Mouse (Mus musculus) midbrain, embryonic 11.5 days (tissue): ENCODE measurements at regions not wholly inside any gene's neighbourhood (a gene's known extent, or its start where the extent isn't known, plus 50 kb on each side); places are given as distances from the start of the nearest gene placed in this dataset.

ENCODE experiments used
- ATAC-seq: fragments of 200-750 bp; cut with Nextera tagmentation; 2 replicates; pipeline ENCODE4 v1.8.0; 2017; ENCODE audit warnings: moderate TSS enrichment, moderate library complexity; ENCODE audit not compliant: low FRiP score
- DNase-seq: peaks from one replicate; pipeline ENCODE4 v3.0.0; 2015; ENCODE audit warnings: low spot score; ENCODE audit errors: missing footprints
- H3K27ac ChIP-seq: fragments of 300-500 bp; sonication (generic); 2 replicates; pipeline ENCODE4 v1.5.1; 2014; ENCODE audit warnings: low read depth, low read length
- H3K27me3 ChIP-seq: fragments of 300-500 bp; sonication (generic); 2 replicates; pipeline ENCODE4 v1.6.1; 2014; ENCODE audit warnings: mild to moderate bottlenecking, low read length, moderate library complexity, mixed read lengths; ENCODE audit not compliant: control insufficient read depth, insufficient read depth
- H3K36me3 ChIP-seq: fragments of 300-500 bp; sonication (generic); 2 replicates; pipeline ENCODE4 v1.6.1; 2014; ENCODE audit warnings: mild to moderate bottlenecking, low read length, moderate library complexity, mixed read lengths; ENCODE audit not compliant: control insufficient read depth, insufficient read depth
- H3K4me1 ChIP-seq: fragments of 300-500 bp; sonication (generic); 2 replicates; pipeline ENCODE4 v1.6.1; 2014; ENCODE audit warnings: low read length; ENCODE audit not compliant: control insufficient read depth, insufficient read depth
- H3K4me2 ChIP-seq: fragments of 300-500 bp; sonication (generic); 2 replicates; pipeline ENCODE4 v1.6.1; 2014; ENCODE audit warnings: mild to moderate bottlenecking, moderate library complexity
- H3K4me3 ChIP-seq: fragments of 300-500 bp; sonication (generic); 2 replicates; pipeline ENCODE4 v1.5.1; 2014; ENCODE audit warnings: low read depth, low read length
- H3K9ac ChIP-seq: fragments of 300-500 bp; sonication (generic); 2 replicates; pipeline ENCODE4 v1.6.1; 2014; ENCODE audit warnings: low read length
- H3K9me3 ChIP-seq: fragments of 300-500 bp; sonication (generic); 2 replicates; pipeline ENCODE4 v1.6.1; 2016; ENCODE audit warnings: low read length; ENCODE audit not compliant: control insufficient read depth
- WGBS: fragments of 180-500 bp; shearing (Covaris S2); extraction: QIAGEN DNeasy Blood & Tissue Kit; methylation state at CpG from one replicate; pipeline ENCODE4 v1.1.7; 2014; 5-methylcytosine and 5-hydroxymethylcytosine counted together

- Histone ChIP-seq H3K4me3 (no peak overlapping the region), H3K36me3 (no peaks in the 10 kb centered on the region), H3K27ac (no peak overlapping the region), H3K4me1 (no peaks in the 10 kb centered on the region), H3K4me2 (no peak overlapping the region), H3K9ac (no peak overlapping the region), H3K27me3 (no peaks in the 10 kb centered on the region), H3K9me3 (no peaks in the 10 kb centered on the region)
- ATAC-seq = no peak
- DNase-seq = peak; percentile 10
- 67% methylated on average over 5 of the region's 5 CpGs for WGBS
Measured at GRCm38 (mm10) chr12:98090171-98090570, 169.1 kb downstream of the Galc start.

DNA sequence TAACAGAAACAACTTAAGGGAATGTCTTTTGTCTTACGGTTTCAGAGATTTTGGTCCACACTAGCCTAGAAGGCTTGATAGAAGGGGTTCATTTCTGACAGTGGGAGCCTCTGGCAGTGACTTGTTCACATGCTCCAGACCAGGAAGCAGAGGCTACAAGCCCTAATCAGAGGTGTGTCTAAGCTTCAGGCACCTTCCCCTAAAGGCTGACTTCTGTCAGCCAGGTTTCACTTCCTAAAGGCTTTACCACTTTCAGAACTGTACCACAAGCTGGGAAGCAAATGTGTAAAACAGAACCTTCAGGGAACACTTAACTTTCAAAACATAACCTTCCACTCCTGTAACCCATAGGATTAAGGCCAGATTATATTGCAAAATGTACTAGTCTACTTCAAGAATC is 180.9 kb downstream of the Galc start:
- no peak overlapping the region for H3K4me3 ChIP-seq
- no peak overlapping the region for H3K9ac ChIP-seq
- no peak overlapping the region for H3K4me2 ChIP-seq
- H3K9me3 ChIP-seq = no peaks in the 10 kb centered on the region
- H3K27me3 ChIP-seq = no peaks in the 10 kb centered on the region
- no peak overlapping the region for H3K27ac ChIP-seq
- no peak for ATAC-seq
- peak; percentile 69 for DNase-seq
- H3K36me3 ChIP-seq = no peaks in the 10 kb centered on the region
- WGBS = 92% methylated on average over 1 of the region's 1 CpGs
- no peaks in the 10 kb centered on the region for H3K4me1 ChIP-seq

DNA sequence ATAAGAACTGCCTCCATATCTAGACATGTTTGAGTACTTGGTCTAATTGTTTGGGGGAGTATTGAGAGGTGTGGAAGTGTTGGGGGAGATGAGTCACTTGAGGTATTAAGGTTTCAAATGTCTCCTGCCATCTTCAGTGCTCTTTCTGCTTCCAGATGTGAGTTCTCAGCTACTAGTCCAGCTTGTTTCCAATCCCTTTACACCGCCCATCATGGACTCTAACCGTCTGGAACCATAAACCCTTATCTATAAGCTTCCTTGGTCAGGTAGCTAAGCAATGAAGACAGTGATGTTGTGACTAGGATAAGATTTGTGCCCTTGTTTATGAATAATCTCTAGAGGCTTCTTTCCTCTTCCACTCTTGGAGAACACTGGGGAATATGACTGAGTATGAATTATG is 183.7 kb downstream of the Galc start:
- Histone ChIP-seq H3K4me1 (no peaks in the 10 kb centered on the region), H3K27ac (no peak overlapping the region), H3K9ac (no peak overlapping the region), H3K9me3 (no peaks in the 10 kb centered on the region), H3K27me3 (no peaks in the 10 kb centered on the region), H3K36me3 (no peaks in the 10 kb centered on the region), H3K4me3 (no peak overlapping the region), H3K4me2 (no peak overlapping the region)
- ATAC-seq (no peak), DNase-seq (peak; percentile 59)
- 91% methylated on average over 2 of the region's 2 CpGs for WGBS

DNA sequence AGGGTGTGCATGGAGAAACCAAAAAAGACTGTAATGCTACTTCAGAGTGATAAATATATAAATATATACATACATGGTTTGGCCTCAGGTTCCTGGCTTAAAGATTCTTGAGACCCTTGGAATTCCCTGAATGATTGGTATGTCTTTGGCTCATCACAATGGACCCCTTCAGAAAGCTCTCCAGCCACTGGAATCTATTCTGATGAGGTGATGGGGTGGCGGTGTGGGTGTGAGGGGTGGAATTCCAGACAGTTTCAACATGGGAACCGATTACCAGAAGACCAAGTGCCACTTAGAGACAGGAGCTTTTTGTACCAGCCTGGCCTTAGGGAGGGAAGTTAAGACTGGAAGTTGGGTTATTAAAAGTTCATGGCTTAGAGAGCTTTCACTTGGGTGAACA is 190.1 kb downstream of the Galc start:
- no peak overlapping the region for H3K4me2 ChIP-seq
- WGBS = 71% methylated on average over 2 of the region's 2 CpGs

DNA sequence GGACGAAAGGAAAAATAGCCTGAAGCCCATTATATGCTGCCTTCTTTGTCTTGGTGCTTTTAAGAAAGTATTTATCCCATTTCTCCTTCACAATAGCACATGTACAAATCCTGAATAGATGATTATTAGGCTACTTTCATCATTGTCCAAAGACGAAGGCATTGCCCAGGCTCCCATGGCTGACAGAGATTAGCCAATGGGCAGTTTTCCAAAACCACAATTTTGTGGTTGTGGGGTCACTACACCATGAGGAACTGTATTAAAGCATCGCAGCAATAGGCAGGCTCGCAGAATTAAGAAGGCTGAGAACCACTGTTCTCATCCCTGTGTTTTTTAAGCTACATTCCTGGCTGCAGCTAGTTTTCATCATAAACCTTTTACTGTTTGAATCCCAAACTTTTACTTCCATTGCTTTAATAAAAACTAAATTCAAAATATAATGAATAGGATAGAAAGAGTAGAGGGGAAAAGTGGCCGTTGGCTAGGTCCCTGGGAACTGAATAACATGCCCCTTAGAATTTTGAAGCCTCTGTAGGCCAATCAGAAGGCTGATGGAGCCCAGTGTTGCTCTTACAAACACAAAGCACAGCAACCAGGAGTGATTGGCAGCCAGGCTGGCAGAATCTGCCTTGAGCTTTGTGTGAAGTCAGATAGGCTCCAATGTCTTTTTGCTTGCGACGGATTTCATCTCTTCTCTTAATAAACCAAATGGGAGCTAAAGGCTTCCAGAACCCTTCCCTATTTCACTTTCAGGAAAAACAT is 199.7 kb downstream of the Galc start:
- H3K9me3 ChIP-seq = no peaks in the 10 kb centered on the region
- no peak overlapping the region for H3K9ac ChIP-seq
- no peaks in the 10 kb centered on the region for H3K27me3 ChIP-seq
- H3K4me2 ChIP-seq = no peak overlapping the region
- DNase-seq (no peak), ATAC-seq (no peak)
- 81% methylated on average over 7 of the region's 7 CpGs for whole genome bisulfite sequencing
- no peak overlapping the region for H3K4me3 ChIP-seq
- H3K36me3 ChIP-seq = no peaks in the 10 kb centered on the region
- no peak overlapping the region for H3K27ac ChIP-seq
- no peaks in the 10 kb centered on the region for H3K4me1 ChIP-seq

More for the DNA sequence above, 190.1 kb downstream of the Galc start:
- no peaks in the 10 kb centered on the region for H3K36me3 ChIP-seq
- peak; percentile 37 for DNase-seq
- no peak for ATAC-seq
- no peak overlapping the region for H3K4me3 ChIP-seq
- H3K9ac ChIP-seq = no peak overlapping the region
- H3K27ac ChIP-seq = no peak overlapping the region
- no peaks in the 10 kb centered on the region for H3K4me1 ChIP-seq
- H3K9me3 ChIP-seq = no peaks in the 10 kb centered on the region
- H3K27me3 ChIP-seq = no peaks in the 10 kb centered on the region

GRCm38 (mm10) chr12:98058977-98059376 is 200.3 kb downstream of the Galc start:
- 95% methylated on average over 2 of the region's 2 CpGs for WGBS
- H3K4me2 ChIP-seq = no peak overlapping the region
- ATAC-seq = no peak

GRCm38 (mm10) chr12:98050934-98051333 is 208.3 kb downstream of the Galc start:
- H3K9ac ChIP-seq = no peak overlapping the region

More at GRCm38 (mm10) chr12:98058977-98059376, 200.3 kb downstream of the Galc start:
- H3K27ac ChIP-seq = no peak overlapping the region
- no peaks in the 10 kb centered on the region for H3K36me3 ChIP-seq
- no peak overlapping the region for H3K4me3 ChIP-seq
- H3K27me3 ChIP-seq = no peaks in the 10 kb centered on the region
- H3K4me1 ChIP-seq = no peaks in the 10 kb centered on the region
- DNase-seq = no peak
- H3K9me3 ChIP-seq = no peaks in the 10 kb centered on the region
- H3K9ac ChIP-seq = no peak overlapping the region

GRCm38 (mm10) chr12:98050500-98050899 is 208.8 kb downstream of the Galc start:
- no peak for ATAC-seq
- WGBS = 31% methylated on average over 1 of the region's 1 CpGs

More at GRCm38 (mm10) chr12:98050934-98051333, 208.3 kb downstream of the Galc start:
- WGBS = 83% methylated on average over 4 of the region's 4 CpGs
- H3K9me3 ChIP-seq = no peaks in the 10 kb centered on the region
- H3K36me3 ChIP-seq = no peaks in the 10 kb centered on the region
- DNase-seq = no peak
- H3K27me3 ChIP-seq = no peaks in the 10 kb centered on the region
- ATAC-seq = no peak
- no peak overlapping the region for H3K4me3 ChIP-seq
- no peak overlapping the region for H3K4me2 ChIP-seq
- H3K27ac ChIP-seq = no peak overlapping the region
- H3K4me1 ChIP-seq = peaks cover 10% of the 10 kb centered on the region

DNA sequence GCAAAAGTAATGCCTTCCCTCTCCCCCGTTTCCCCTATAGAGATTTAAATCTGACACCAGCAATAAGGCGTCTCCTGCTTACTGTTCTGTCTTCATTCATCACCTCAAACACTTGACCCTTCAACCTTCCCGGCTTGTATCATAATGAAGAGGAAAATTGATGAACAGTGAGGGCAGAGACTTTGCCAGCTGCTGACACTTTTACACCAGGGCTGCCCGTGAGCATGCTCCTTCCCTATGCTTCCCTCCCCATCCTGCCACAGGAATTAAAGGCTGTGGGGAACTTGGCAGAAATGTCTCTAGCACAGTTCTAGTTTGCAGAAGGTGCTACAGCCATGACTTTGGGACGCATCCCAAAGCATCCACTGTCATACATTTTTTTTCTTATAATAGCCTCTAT is 209.2 kb downstream of the Galc start:
- DNase-seq (no peak), ATAC-seq (no peak)
- Histone ChIP-seq H3K4me1 (peaks cover 10% of the 10 kb centered on the region), H3K4me3 (no peak overlapping the region), H3K4me2 (no peak overlapping the region), H3K36me3 (no peaks in the 10 kb centered on the region), H3K9ac (no peak overlapping the region), H3K27ac (no peak overlapping the region), H3K9me3 (no peaks in the 10 kb centered on the region), H3K27me3 (no peaks in the 10 kb centered on the region)
- 31% methylated on average over 5 of the region's 5 CpGs for WGBS

More at GRCm38 (mm10) chr12:98050500-98050899, 208.8 kb downstream of the Galc start:
- no peaks in the 10 kb centered on the region for H3K27me3 ChIP-seq
- H3K9me3 ChIP-seq = no peaks in the 10 kb centered on the region
- H3K36me3 ChIP-seq = no peaks in the 10 kb centered on the region
- DNase-seq = no peak
- H3K4me2 ChIP-seq = no peak overlapping the region
- H3K4me1 ChIP-seq = peaks cover 10% of the 10 kb centered on the region
- no peak overlapping the region for H3K27ac ChIP-seq
- H3K4me3 ChIP-seq = no peak overlapping the region
- H3K9ac ChIP-seq = no peak overlapping the region
